Mouse (Mus musculus): ENCODE results near the gene Ndufa8. TPM values are rescaled to one million over a fixed set of nuclear protein-coding genes. Genes with fewer than 3 reads are reported as not detected.

The Ndufa8 gene
- polyA plus RNA-seq, 1 experiment = 260 TPM

DNA sequence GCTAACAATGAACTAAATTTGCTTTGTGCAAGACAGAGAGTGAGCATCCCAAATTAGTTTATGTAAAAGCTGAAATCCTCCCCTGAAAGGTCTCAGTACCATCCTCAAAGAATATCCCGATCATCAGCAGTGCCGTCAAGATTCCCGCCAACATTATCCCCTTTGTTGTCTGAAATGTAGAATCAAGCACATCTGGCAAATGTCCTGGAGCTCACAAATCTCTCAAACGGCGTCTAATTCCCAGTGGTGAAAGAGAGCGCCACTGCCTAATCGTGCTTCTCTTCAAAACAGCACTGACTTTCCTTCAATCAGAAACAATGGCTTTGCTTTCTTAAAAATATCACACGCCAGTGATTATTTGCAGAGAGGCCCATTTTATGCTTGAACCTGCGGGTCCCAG, 17.9 kb upstream of the Ndufa8 start:
- TF ChIP-seq MYOG (IDR thresholded peaks at IDR 0.05; ENCODE audit: control insufficient read depth, extremely low read depth, insufficient read length) (no peak), FOSL1 (IDR thresholded peaks at IDR 0.05; ENCODE audit: insufficient read depth, low read length, poor library complexity, severe bottlenecking) (no peak), USF1 (IDR thresholded peaks at IDR 0.05; ENCODE audit: low read depth) (no peak), MAX (IDR thresholded peaks at IDR 0.05) (no peak), CTCF (IDR thresholded peaks at IDR 0.05; ENCODE audit: control insufficient read depth, insufficient read depth, insufficient read length) (no peak), MYOD1 (IDR thresholded peaks at IDR 0.05; ENCODE audit: control insufficient read depth, insufficient read length, low read depth) (no peak), CEBPB (IDR thresholded peaks at IDR 0.05; ENCODE audit: low read depth) (no peak)
- Histone ChIP-seq H3ac (ENCODE audit: control insufficient read depth, insufficient read length, low read depth) (no peak overlapping the region), H3K36me3 (ENCODE audit: control insufficient read depth, insufficient read depth) (no peaks in the 10 kb centered on the region), H3K79me3 (ENCODE audit: low read depth) (no peaks in the 10 kb centered on the region), H3K27me3 (ENCODE audit: control insufficient read depth, insufficient read depth, insufficient read length) (peaks cover 17% of the 10 kb centered on the region), H3K4me3 (ENCODE audit: insufficient read depth, poor library complexity, severe bottlenecking) (no peak overlapping the region), H3K79me2 (ENCODE audit: control insufficient read depth, insufficient read depth) (no peaks in the 10 kb centered on the region)

DNA sequence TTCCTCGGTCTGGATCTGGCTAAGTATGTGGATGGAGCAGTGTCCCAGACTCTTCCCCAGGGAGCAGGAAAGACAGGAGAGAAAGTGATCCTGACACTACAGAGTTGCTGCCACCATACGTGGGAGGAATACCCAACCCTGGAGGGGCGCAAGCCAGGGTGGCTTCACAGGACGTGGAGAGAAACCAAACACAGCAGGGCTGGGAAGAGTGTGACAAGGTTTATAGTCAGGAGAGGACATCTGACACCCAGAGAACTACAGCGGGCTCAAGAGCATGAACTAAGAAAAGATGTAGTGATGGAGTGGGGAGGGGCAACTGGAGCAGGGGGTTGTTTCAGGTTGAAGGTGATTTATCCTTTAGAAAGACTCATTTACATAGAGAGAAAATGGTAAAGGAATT, 12.2 kb upstream of the Ndufa8 start:
- no peaks in the 10 kb centered on the region for H3K36me3 ChIP-seq (ENCODE audit: control insufficient read depth, insufficient read depth)
- TF ChIP-seq CTCF (IDR thresholded peaks at IDR 0.05; ENCODE audit: control insufficient read depth, insufficient read depth, insufficient read length) (no peak), USF1 (IDR thresholded peaks at IDR 0.05; ENCODE audit: low read depth) (no peak), MAX (IDR thresholded peaks at IDR 0.05) (no peak), CEBPB (IDR thresholded peaks at IDR 0.05; ENCODE audit: low read depth) (no peak), FOSL1 (IDR thresholded peaks at IDR 0.05; ENCODE audit: insufficient read depth, low read length, poor library complexity, severe bottlenecking) (no peak), MYOD1 (IDR thresholded peaks at IDR 0.05; ENCODE audit: control insufficient read depth, insufficient read length, low read depth) (no peak), MYOG (IDR thresholded peaks at IDR 0.05; ENCODE audit: control insufficient read depth, extremely low read depth, insufficient read length) (no peak)
- no peaks in the 10 kb centered on the region for H3K79me3 ChIP-seq (ENCODE audit: low read depth)
- no peaks in the 10 kb centered on the region for H3K79me2 ChIP-seq (ENCODE audit: control insufficient read depth, insufficient read depth)
- no peak overlapping the region for H3ac ChIP-seq (ENCODE audit: control insufficient read depth, insufficient read length, low read depth)
- no peaks in the 10 kb centered on the region for H3K27me3 ChIP-seq (ENCODE audit: control insufficient read depth, insufficient read depth, insufficient read length)
- H3K4me3 ChIP-seq (ENCODE audit: insufficient read depth, poor library complexity, severe bottlenecking) = no peak overlapping the region

GRCm38 (mm10) chr2:36056248-36056647, 7.0 kb upstream of the Ndufa8 start:
- Histone ChIP-seq H3K79me3 (ENCODE audit: low read depth) (no peaks in the 10 kb centered on the region), H3K79me2 (ENCODE audit: control insufficient read depth, insufficient read depth) (no peaks in the 10 kb centered on the region), H3K4me3 (ENCODE audit: insufficient read depth, poor library complexity, severe bottlenecking) (no peak overlapping the region), H3ac (ENCODE audit: control insufficient read depth, insufficient read length, low read depth) (no peak overlapping the region), H3K27me3 (ENCODE audit: control insufficient read depth, insufficient read depth, insufficient read length) (no peaks in the 10 kb centered on the region), H3K36me3 (ENCODE audit: control insufficient read depth, insufficient read depth) (no peaks in the 10 kb centered on the region)
- no peak for TF ChIP-seq MYOD1 (IDR thresholded peaks at IDR 0.05; ENCODE audit: control insufficient read depth, insufficient read length, low read depth)
- no peak for TF ChIP-seq CEBPB (IDR thresholded peaks at IDR 0.05; ENCODE audit: low read depth)
- no peak for TF ChIP-seq FOSL1 (IDR thresholded peaks at IDR 0.05; ENCODE audit: insufficient read depth, low read length, poor library complexity, severe bottlenecking)
- no peak for TF ChIP-seq MYOG (IDR thresholded peaks at IDR 0.05; ENCODE audit: control insufficient read depth, extremely low read depth, insufficient read length)
- TF ChIP-seq USF1 (IDR thresholded peaks at IDR 0.05; ENCODE audit: low read depth) = no peak
- TF ChIP-seq CTCF (IDR thresholded peaks at IDR 0.05; ENCODE audit: control insufficient read depth, insufficient read depth, insufficient read length) = no peak
- TF ChIP-seq MAX (IDR thresholded peaks at IDR 0.05) = no peak

DNA sequence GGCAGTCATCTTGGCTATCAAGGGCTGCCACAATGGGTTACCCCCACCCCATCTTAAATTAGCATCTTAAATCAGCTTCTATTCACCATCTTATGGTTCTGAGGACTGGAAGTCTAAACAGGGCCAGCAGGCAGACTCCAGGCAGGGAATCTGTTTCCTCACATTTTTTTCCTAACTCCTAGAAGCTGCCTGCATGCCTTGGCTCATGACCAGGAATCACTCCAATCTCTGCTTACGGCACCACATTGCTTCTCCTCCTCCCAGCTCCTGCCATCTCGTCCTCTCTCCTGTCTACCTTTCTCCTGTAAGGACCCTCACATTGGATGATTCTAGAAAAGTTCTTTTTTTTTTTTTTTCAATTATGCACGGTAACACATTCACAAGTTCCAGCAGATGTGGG, 4.0 kb upstream of the Ndufa8 start:
- Histone ChIP-seq H3ac (ENCODE audit: control insufficient read depth, insufficient read length, low read depth) (no peak overlapping the region), H3K79me2 (ENCODE audit: control insufficient read depth, insufficient read depth) (peaks cover 9% of the 10 kb centered on the region)
- TF ChIP-seq CTCF (IDR thresholded peaks at IDR 0.05; ENCODE audit: control insufficient read depth, insufficient read depth, insufficient read length) (no peak), MYOD1 (IDR thresholded peaks at IDR 0.05; ENCODE audit: control insufficient read depth, insufficient read length, low read depth) (no peak), FOSL1 (IDR thresholded peaks at IDR 0.05; ENCODE audit: insufficient read depth, low read length, poor library complexity, severe bottlenecking) (no peak), CEBPB (IDR thresholded peaks at IDR 0.05; ENCODE audit: low read depth) (no peak), USF1 (IDR thresholded peaks at IDR 0.05; ENCODE audit: low read depth) (no peak), MYOG (IDR thresholded peaks at IDR 0.05; ENCODE audit: control insufficient read depth, extremely low read depth, insufficient read length) (no peak), MAX (IDR thresholded peaks at IDR 0.05) (no peak)

DNA sequence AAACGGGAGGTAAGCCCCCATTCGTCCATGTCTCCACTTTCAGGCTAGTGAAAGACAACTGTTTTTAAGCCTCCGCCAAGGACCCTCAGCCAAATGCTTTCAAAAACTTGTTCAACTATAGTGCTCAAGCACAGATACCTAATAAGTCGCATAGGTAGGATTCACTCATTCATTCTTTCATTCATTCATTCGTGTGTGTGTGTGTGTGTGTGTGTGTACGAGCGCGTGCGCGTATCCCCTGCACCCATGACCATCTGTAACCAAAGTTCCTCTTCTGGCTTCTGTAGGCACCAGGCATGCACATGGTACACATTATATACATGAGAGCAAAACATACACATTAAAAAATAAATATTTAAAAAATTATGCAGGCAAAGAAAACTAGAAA, 355 bp upstream of the Ndufa8 start:
- Histone ChIP-seq H3K4me3 (ENCODE audit: insufficient read depth, poor library complexity, severe bottlenecking) (no peak overlapping the region), H3ac (ENCODE audit: control insufficient read depth, insufficient read length, low read depth) (no peak overlapping the region), H3K79me3 (ENCODE audit: low read depth) (peaks cover 40% of the 10 kb centered on the region), H3K27me3 (ENCODE audit: control insufficient read depth, insufficient read depth, insufficient read length) (no peaks in the 10 kb centered on the region), H3K79me2 (ENCODE audit: control insufficient read depth, insufficient read depth) (peaks cover 46% of the 10 kb centered on the region), H3K36me3 (ENCODE audit: control insufficient read depth, insufficient read depth) (peaks cover 6% of the 10 kb centered on the region)
- TF ChIP-seq MAX (IDR thresholded peaks at IDR 0.05) = no peak
- TF ChIP-seq MYOD1 (IDR thresholded peaks at IDR 0.05; ENCODE audit: control insufficient read depth, insufficient read length, low read depth) = no peak
- no peak for TF ChIP-seq USF1 (IDR thresholded peaks at IDR 0.05; ENCODE audit: low read depth)
- TF ChIP-seq CEBPB (IDR thresholded peaks at IDR 0.05; ENCODE audit: low read depth) = no peak
- TF ChIP-seq CTCF (IDR thresholded peaks at IDR 0.05; ENCODE audit: control insufficient read depth, insufficient read depth, insufficient read length) = no peak
- TF ChIP-seq MYOG (IDR thresholded peaks at IDR 0.05; ENCODE audit: control insufficient read depth, extremely low read depth, insufficient read length) = no peak
- no peak for TF ChIP-seq FOSL1 (IDR thresholded peaks at IDR 0.05; ENCODE audit: insufficient read depth, low read length, poor library complexity, severe bottlenecking)

More for the DNA sequence above, 4.0 kb upstream of the Ndufa8 start:
- H3K36me3 ChIP-seq (ENCODE audit: control insufficient read depth, insufficient read depth) = no peaks in the 10 kb centered on the region
- peaks cover 6% of the 10 kb centered on the region for H3K79me3 ChIP-seq (ENCODE audit: low read depth)
- no peak overlapping the region for H3K4me3 ChIP-seq (ENCODE audit: insufficient read depth, poor library complexity, severe bottlenecking)
- no peaks in the 10 kb centered on the region for H3K27me3 ChIP-seq (ENCODE audit: control insufficient read depth, insufficient read depth, insufficient read length)

DNA sequence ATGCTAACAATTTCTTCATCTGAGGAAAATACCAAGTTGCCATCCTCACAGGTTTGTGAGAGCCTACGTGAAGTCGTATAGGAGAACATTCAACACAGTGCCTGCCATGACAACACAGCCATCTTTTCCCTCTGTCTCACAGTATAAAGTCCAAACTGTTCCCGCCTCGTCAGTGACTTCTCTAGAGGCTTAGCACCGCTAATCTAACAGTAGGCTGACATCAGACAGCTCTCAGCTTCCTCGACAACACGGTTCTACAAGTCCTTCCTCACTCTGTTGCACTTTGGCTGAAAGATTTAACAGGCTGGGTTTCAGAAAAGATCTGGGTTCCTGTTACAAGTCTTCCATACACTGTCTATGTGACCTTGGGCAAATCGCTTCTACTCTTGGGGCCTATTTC, 1.0 kb downstream of the Ndufa8 start:
- Histone ChIP-seq H3K4me3 (ENCODE audit: insufficient read depth, poor library complexity, severe bottlenecking) (peak overlapping the region; percentile 89), H3ac (ENCODE audit: control insufficient read depth, insufficient read length, low read depth) (peak overlapping the region; percentile 89), H3K36me3 (ENCODE audit: control insufficient read depth, insufficient read depth) (peaks cover 18% of the 10 kb centered on the region), H3K27me3 (ENCODE audit: control insufficient read depth, insufficient read depth, insufficient read length) (no peaks in the 10 kb centered on the region), H3K79me3 (ENCODE audit: low read depth) (peaks cover 41% of the 10 kb centered on the region), H3K79me2 (ENCODE audit: control insufficient read depth, insufficient read depth) (peaks cover 60% of the 10 kb centered on the region)
- no peak for TF ChIP-seq CTCF (IDR thresholded peaks at IDR 0.05; ENCODE audit: control insufficient read depth, insufficient read depth, insufficient read length)
- no peak for TF ChIP-seq USF1 (IDR thresholded peaks at IDR 0.05; ENCODE audit: low read depth)
- no peak for TF ChIP-seq MAX (IDR thresholded peaks at IDR 0.05)
- TF ChIP-seq MYOG (IDR thresholded peaks at IDR 0.05; ENCODE audit: control insufficient read depth, extremely low read depth, insufficient read length) = no peak
- no peak for TF ChIP-seq CEBPB (IDR thresholded peaks at IDR 0.05; ENCODE audit: low read depth)

Data from C2C12 (cell line).